Mouse (Mus musculus): ENCODE data around the gene Pbx2.

DNA sequence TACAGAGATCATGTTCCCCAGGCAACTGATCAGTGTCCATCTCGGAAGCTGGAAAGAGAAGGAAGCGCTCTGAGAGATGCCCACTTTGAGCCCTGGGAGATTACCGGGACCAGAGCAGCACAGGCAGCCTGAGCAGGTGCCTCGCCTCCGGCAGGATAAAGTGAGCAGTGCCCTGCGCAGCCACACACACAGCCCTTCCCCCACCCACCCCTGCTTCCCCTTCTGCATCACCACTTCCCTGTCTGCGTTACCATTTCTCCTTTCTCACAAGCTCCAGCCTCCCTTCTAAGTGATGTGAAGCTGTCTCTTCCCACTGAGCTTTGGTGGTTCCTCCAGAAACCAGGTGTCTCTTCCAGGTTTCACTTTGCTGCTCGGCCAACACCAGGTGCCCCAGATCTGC, 29.9 kb upstream of the Pbx2 start:
- TF ChIP-seq CTCF (IDR thresholded peaks at IDR 0.05; ENCODE audit: control insufficient read depth, insufficient read depth, insufficient read length) (no peak), MYOG (IDR thresholded peaks at IDR 0.05; ENCODE audit: control insufficient read depth, extremely low read depth, insufficient read length) (no peak), MYOD1 (IDR thresholded peaks at IDR 0.05; ENCODE audit: control insufficient read depth, insufficient read length, low read depth) (no peak), MAX (IDR thresholded peaks at IDR 0.05) (no peak)
